Mouse (Mus musculus) c-Kit-negative CD71-positive TER-119-positive erythroid progenitor cells, embryonic 14.5 days (primary cell): ENCODE data around the gene Dscam.

ENCODE experiments used
- DNase-seq: peaks from one replicate; pipeline ENCODE4 v3.0.0-alpha.2; 2013; ENCODE audit warnings: low read depth, low spot score

Gene Dscam

DNA sequence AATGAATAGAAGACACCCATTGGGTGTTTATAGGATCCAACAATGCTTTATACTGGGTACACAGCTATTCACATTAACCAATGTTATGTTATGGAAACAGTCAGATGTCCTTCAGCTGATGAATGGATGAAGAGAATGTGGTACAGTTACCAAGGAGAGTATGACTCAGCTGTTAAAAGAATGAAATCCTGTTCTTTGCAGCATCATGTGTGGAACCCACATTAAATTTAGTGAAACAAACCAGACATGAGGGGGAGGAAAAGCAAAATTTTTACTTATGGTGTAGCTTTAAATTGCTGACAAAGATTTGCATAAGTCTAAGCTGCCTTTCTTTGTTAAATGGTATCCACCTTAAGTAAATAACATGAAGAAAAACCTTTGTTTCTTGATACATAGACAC is 610.8 kb downstream of the Dscam start:
- DNase-seq: no peak

DNA sequence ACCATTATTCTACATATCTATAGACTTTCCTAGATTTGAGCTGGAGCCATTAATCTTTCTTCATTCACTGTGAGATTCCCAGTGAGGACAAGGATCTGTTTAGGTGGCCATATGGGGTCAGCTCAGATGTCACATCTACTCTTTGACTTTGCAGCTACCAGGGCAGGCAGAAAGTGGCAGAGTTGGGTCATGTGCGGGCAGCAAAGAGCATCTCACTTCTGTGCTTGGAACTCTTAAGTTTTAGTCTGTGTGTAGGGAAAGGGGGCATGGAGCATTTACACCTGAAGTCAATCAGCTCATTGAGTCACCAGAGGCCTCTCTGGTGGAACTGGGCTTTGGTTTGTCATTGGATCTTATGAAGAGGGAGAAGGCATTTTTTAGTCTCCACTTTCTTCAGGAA is 612.2 kb downstream of the Dscam start:
- DNase-seq: no peak

DNA sequence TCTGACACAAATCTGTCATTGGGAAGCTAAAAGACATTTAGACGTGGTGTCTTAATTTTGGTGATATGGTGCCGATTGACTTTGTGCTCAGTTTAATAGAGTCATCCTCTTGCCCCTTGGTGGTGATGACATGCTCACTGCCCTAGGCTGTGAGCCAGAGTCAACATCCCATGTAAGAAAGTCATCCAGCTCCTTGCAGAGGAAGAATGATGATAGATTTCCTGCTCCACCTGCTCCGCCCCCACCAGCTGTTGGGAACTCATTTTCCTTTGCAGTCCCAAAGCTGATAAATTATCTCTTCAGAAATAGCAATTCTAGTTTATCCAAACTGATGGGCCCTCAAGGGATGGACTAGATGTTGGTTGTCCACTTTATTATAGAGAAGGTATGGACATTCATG is 613.9 kb downstream of the Dscam start:
- DNase-seq: no peak

DNA sequence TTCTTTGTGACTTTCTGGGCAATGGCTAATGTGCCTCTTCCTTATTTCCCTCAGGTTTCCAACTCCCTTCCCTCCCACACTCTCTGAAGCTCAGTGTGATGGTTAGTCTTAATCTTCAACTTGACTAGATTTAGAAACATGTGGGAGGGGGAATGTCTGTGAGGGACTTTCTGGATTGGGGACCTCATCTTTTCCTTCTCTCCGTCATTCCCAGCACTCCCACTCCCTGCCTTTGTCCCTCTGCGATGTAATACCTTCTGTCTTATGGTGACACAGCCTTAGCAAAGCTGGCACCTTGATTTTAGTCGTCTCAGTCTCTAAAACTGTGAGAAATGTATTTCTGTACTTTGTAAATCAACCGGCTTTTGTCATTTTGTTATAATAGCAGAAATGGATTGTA is 615.1 kb downstream of the Dscam start:
- DNase-seq: no peak

DNA sequence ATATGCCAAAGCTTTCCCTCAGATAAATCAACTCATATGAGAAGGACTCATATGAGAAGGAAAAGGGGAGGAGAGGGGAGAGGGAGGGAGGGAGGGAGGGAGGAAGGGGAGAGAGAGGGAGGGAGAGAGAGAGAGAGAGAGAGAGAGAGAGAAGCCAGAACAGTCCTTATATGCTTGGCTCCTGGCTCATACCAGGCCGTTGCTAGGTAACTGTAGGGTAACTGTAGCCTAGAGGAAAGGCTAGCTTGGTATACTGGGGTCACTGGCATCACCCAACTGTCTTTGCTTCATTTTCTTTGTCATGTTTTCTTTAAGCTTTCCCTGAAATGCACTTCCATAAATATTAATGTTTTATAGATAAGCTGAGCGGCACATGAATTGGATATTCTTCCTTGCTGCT is 617.9 kb downstream of the Dscam start:
- no peak for DNase-seq

DNA sequence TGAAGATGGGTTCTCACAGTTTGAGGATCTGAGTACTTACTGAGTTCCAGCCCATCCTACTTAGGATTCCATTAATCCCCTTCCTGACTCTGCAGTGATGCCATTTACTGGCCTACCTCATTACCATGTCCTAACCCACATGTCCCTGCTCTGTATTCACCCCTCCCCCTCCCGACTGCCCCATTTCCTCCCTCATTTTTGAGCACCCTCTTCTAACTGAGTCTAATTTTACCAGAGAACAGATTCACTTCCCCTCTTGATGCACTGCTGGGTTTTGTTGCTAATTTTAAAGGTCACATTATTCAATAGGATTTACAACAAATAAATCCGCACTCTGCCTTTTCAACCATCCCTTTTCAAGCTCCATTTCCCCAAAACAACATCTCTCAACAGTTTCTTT is 629.5 kb downstream of the Dscam start:
- no peak for DNase-seq
